Mouse (Mus musculus) C2C12 (cell line): Measurements from ENCODE around the gene Ehd4. TPM values are rescaled to one million over a fixed set of nuclear protein-coding genes. Genes with fewer than 3 reads are reported as not detected.

Source experiments
- H3K27me3 ChIP-seq: one replicate; pipeline ENCODE4 v1.6.1; 2011; ENCODE audit not compliant: control insufficient read depth, insufficient read depth, insufficient read length
- H3K36me3 ChIP-seq: one replicate; pipeline ENCODE4 v1.6.1; 2011; ENCODE audit not compliant: control insufficient read depth, insufficient read depth
- H3K4me3 ChIP-seq: one replicate; pipeline ENCODE4 v1.5.1; 2011; ENCODE audit warnings: mild to moderate bottlenecking, control low read depth; ENCODE audit not compliant: poor library complexity, insufficient read depth, severe bottlenecking
- H3K79me2 ChIP-seq: one replicate; pipeline ENCODE4 v1.6.1; 2011; ENCODE audit not compliant: control insufficient read depth, insufficient read depth
- H3K79me3 ChIP-seq: one replicate; pipeline ENCODE4 v1.6.1; 2011; ENCODE audit warnings: low read depth, control low read depth
- H3ac ChIP-seq: one replicate; pipeline ENCODE3; 2011; ENCODE audit warnings: low read depth; ENCODE audit not compliant: control insufficient read depth, insufficient read length
- CEBPB ChIP-seq: IDR thresholded peaks from one replicate; pipeline ENCODE4 v1.6.1; 2011; ENCODE audit warnings: low read depth, mild to moderate bottlenecking, control low read depth, moderate library complexity
- CTCF ChIP-seq: IDR thresholded peaks from one replicate; pipeline ENCODE4 v1.5.1; 2011; ENCODE audit not compliant: control insufficient read depth, insufficient read depth, insufficient read length
- FOSL1 ChIP-seq: IDR thresholded peaks from one replicate; pipeline ENCODE4 v1.8.0; 2011; ENCODE audit warnings: mild to moderate bottlenecking, low read length; ENCODE audit not compliant: poor library complexity, insufficient read depth, severe bottlenecking
- MAX ChIP-seq: IDR thresholded peaks from one replicate; pipeline ENCODE4 v1.6.1; 2011; ENCODE audit warnings: mild to moderate bottlenecking, control low read depth
- MYOD1 ChIP-seq: IDR thresholded peaks from one replicate; pipeline ENCODE4 v1.6.1; 2011; ENCODE audit warnings: low read depth; ENCODE audit not compliant: control insufficient read depth, insufficient read length
- MYOG ChIP-seq: IDR thresholded peaks from one replicate; pipeline ENCODE4 v1.6.1; 2011; ENCODE audit not compliant: control insufficient read depth, insufficient read length; ENCODE audit errors: extremely low read depth
- USF1 ChIP-seq: IDR thresholded peaks from one replicate; pipeline ENCODE4 v1.6.1; 2011; ENCODE audit warnings: low read depth, mild to moderate bottlenecking, control low read depth, moderate library complexity
- polyA plus RNA-seq: library from polyadenylated mRNA; unstranded; fragments of >200 nt; fragmentation: generic; extraction: Trizol; gene quantifications from one replicate; pipeline ENCODE4 v1.2.1, GENCODE M21; 2012; ENCODE audit warnings: missing spikeins

Ehd4 gene
- polyA plus RNA-seq, 1 experiment, result 60.1 TPM

GRCm38 (mm10) chr2:120059466-120059865 is 94.9 kb downstream of the Ehd4 start:
- no peak overlapping the region for H3K4me3 ChIP-seq
- H3K79me3 ChIP-seq, result no peaks in the 10 kb centered on the region
- no peaks in the 10 kb centered on the region for H3K36me3 ChIP-seq
- no peak overlapping the region for H3ac ChIP-seq
- no peak for TF ChIP-seq MYOG
- no peak for TF ChIP-seq MAX
- TF ChIP-seq CTCF, result no peak
- TF ChIP-seq CEBPB, result no peak
- H3K79me2 ChIP-seq, result no peaks in the 10 kb centered on the region
- H3K27me3 ChIP-seq, result peaks cover 76% of the 10 kb centered on the region

- H3K27me3 ChIP-seq, result peaks cover 72% of the 10 kb centered on the region
- no peaks in the 10 kb centered on the region for H3K79me3 ChIP-seq
- no peak for TF ChIP-seq USF1
- TF ChIP-seq MYOD1, result no peak
- no peak for TF ChIP-seq MYOG
- TF ChIP-seq CEBPB, result no peak
- no peak for TF ChIP-seq CTCF
- TF ChIP-seq MAX, result no peak
- TF ChIP-seq FOSL1, result no peak
- H3K4me3 ChIP-seq, result no peak overlapping the region
- no peaks in the 10 kb centered on the region for H3K79me2 ChIP-seq
- no peaks in the 10 kb centered on the region for H3K36me3 ChIP-seq
- H3ac ChIP-seq, result no peak overlapping the region
Observed at GRCm38 (mm10) chr2:120058818-120059217, 95.6 kb downstream of the Ehd4 start.

GRCm38 (mm10) chr2:120055923-120056322 is 98.5 kb downstream of the Ehd4 start:
- Histone ChIP-seq H3K36me3 (no peaks in the 10 kb centered on the region), H3K79me2 (no peaks in the 10 kb centered on the region), H3ac (no peak overlapping the region), H3K27me3 (peaks cover 58% of the 10 kb centered on the region), H3K79me3 (no peaks in the 10 kb centered on the region), H3K4me3 (no peak overlapping the region)
- no peak for TF ChIP-seq USF1
- TF ChIP-seq MYOD1, result no peak
- TF ChIP-seq MYOG, result no peak
- TF ChIP-seq CTCF, result no peak
- no peak for TF ChIP-seq FOSL1
- TF ChIP-seq CEBPB, result no peak
- no peak for TF ChIP-seq MAX

- H3K36me3 ChIP-seq, result no peaks in the 10 kb centered on the region
- H3K27me3 ChIP-seq, result peaks cover 53% of the 10 kb centered on the region
- no peak overlapping the region for H3ac ChIP-seq
- no peaks in the 10 kb centered on the region for H3K79me2 ChIP-seq
- H3K4me3 ChIP-seq, result no peak overlapping the region
- TF ChIP-seq MYOG, result no peak
- TF ChIP-seq CEBPB, result no peak
- no peaks in the 10 kb centered on the region for H3K79me3 ChIP-seq
Observed at GRCm38 (mm10) chr2:120054771-120055552, 99.4 kb downstream of the Ehd4 start.

- Histone ChIP-seq H3ac (no peak overlapping the region), H3K4me3 (no peak overlapping the region), H3K36me3 (no peaks in the 10 kb centered on the region), H3K27me3 (peaks cover 30% of the 10 kb centered on the region), H3K79me2 (no peaks in the 10 kb centered on the region), H3K79me3 (no peaks in the 10 kb centered on the region)
- no peak for TF ChIP-seq MYOG
Observed at GRCm38 (mm10) chr2:120051405-120051804, 103.0 kb downstream of the Ehd4 start.

- Histone ChIP-seq H3K79me3 (no peaks in the 10 kb centered on the region), H3K27me3 (peaks cover 18% of the 10 kb centered on the region), H3K4me3 (no peak overlapping the region), H3K36me3 (no peaks in the 10 kb centered on the region), H3K79me2 (no peaks in the 10 kb centered on the region), H3ac (no peak overlapping the region)
- no peak for TF ChIP-seq MAX
- TF ChIP-seq MYOG, result no peak
- TF ChIP-seq CEBPB, result no peak
- peak; percentile 77 for TF ChIP-seq CTCF
- no peak for TF ChIP-seq FOSL1
- TF ChIP-seq MYOD1, result no peak
- TF ChIP-seq USF1, result no peak
Observed at GRCm38 (mm10) chr2:120049632-120050274, 104.7 kb downstream of the Ehd4 start.

GRCm38 (mm10) chr2:120048173-120048572 is 106.2 kb downstream of the Ehd4 start:
- TF ChIP-seq MYOG (no peak), MAX (no peak), USF1 (no peak), CTCF (no peak)
- no peaks in the 10 kb centered on the region for H3K79me2 ChIP-seq

More at GRCm38 (mm10) chr2:120048173-120048572, 106.2 kb downstream of the Ehd4 start:
- Histone ChIP-seq H3K36me3 (no peaks in the 10 kb centered on the region), H3K79me3 (no peaks in the 10 kb centered on the region), H3K4me3 (no peak overlapping the region), H3ac (no peak overlapping the region), H3K27me3 (peaks cover 18% of the 10 kb centered on the region)
